Mouse (Mus musculus) right cerebral cortex, adult 18-20 months (tissue): Measurements from ENCODE around the gene Hadh.

ENCODE experiments used
- DNase-seq: peaks from one replicate; pipeline ENCODE4 v3.0.0; 2022; ENCODE audit warnings: mixed read lengths

The Hadh gene

DNA sequence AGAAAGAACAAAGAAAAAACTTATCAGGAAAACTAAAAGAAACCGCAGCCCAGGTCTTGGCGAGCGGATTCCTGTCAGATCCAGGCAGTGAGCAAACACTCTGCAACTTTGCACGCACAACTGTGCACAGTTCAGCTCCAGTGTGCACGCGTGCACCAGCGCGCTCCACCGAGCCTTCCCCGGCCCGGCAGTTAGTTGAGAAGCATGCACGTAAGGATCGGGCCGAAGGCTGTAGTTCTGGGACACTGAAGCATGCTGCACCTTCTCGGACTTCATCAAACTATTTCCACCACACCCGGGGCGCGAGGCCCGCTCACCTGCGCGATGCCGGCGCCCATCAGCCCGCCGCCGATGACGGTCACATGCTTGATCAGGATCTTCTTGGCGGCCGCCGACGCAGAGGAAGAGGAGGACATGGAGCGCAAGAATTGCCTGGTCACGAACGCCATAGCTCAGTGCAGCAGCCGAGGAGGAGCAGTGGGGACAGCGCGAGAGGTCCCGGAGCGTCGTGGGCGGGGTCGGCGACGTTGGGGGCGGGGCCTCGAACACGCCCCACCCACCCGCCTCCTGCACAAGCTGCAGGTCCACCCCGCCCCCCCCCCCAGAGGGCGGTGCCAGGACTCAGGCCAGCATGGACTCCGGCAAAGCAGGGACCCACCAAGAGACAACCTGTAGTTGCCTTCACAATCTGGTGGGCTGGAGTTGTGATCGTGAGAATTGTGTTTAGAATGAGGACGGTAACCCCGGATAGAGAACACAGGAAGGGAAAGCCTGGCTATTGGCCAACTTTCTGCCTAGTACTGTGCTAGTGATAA lies at the start of gene Hadh:
Hadh (minus strand) TSS at position 543 of the 815 bp plus-strand sequence.
- peak; percentile 76 for DNase-seq

DNA sequence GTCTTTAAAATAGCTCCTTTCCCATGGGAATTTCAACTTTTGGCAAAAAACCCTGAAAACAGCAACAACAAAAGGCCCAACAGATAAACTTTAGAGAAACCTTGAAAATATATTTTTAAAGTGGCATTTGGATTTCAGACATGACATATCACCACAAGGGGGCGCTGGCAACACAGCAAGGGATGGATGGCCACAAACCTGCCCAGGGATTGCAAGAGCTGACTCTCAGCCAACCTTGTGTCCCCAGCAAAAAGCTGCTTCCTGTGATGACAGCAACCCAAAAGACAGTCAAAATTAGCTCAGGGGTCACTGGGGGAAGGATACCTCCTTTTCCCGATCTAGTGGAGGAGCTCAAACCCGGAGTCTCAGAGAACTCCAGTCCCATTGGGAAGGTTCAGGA lies 48.3 kb upstream of the Hadh start:
- peak; percentile 72 for DNase-seq

DNA sequence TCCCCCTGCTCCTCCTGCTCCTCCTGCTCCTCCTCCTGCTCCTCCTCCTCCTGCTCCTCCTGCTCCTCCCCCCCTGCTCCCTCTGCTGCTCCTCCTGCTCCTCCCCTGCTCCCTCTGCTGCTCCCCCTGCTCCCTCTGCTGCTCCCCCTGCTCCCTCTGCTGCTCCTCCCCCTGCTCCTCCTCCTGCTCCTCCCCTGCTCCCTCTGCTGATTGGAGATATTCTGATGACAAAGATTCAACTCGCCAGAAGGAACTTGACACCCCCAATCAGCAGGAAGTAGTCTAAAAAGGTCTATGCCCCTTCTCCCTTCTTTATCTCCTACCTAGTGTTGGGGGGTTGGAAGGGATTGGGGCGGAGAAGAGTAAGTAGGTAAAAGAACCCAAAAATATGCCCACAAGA lies 46.3 kb upstream of the Hadh start:
- DNase-seq: no peak

DNA sequence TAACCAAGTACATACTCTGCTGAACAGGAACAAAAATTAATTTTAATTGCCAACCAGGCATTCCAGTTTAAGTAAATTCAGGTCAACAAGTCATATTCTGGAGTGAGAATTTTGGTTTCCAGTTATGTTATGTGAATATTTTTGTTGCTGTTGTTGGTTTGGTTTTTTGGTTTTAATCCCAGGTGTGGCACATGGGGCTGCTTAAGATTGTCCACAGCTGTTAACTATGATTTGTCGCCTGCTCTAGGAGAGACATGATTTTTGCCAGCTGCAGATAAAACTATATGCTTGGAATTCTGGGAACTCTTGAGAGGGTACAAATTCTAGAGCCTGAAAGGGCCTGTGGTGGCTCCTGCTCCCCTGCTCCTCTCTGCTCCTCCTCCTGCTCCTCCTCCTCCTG lies 45.2 kb upstream of the Hadh start:
- no peak for DNase-seq

DNA sequence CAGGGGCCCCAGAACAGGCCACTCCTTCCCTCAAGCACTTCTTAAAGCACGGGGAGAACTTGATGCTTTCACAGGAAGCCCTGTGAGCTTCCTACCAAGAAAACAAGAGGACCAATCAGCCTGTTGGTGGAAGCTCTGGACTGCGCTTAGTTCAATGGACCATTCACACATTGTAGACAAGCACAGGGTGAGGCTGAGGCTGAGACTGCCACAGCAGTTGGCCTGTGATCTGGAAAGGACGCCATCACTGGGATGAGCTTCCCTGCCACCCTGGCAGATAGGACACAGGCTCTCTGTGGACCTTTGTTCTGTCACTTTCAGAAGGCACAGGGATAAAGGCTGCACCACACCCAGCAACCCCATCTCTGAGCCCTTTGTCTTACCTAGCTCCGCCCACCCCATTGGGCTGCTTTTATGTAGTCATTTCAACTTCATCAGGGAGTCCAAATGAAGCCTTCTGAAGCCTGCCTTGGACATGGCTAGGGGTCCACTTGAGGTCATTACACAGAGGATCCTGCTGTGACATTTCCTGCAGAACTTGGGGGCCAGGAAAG lies 44.1 kb upstream of the Hadh start:
- no peak for DNase-seq

DNA sequence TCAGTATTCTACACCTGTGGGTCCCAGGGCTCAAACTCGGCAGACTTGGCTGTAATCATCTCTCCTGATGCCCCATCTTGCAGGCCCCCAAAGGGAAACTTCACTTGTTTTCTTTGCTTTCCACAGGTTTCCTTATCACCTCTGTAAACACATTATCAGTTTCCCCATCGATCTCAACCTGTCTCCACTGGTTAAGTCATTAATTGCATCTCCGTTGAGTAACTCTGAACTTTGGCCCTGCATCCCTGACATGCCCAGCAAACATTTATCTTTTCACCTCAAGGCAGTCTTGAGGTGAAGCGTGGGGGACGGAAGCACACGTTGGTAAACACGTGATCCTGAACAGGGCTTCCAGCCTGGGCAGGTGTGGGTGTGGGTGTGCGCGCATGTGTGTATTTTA lies 40.4 kb upstream of the Hadh start:
- DNase-seq: no peak

- no peak for DNase-seq
Observed at GRCm38 (mm10) chr3:131310572-131310971, 38.7 kb upstream of the Hadh start.

DNA sequence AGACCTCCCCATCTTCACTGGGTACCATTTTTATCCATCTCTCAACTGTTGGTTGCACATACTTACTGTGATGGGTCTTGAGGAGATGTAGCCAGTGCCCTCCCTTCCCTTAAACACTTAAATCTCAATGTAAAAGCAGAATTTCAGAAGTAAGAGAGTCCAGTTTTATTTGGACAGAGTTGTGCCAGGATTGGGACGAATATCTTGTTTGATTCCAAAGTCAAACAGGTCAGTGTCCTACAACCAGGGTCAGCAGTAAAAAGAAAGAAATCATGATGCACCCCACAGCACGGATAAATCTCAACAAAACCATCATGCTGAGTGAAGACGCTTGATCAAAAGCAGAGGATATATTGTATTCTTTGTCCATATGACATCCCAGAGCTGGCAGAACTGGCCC lies 35.9 kb upstream of the Hadh start:
- no peak for DNase-seq

- no peak for DNase-seq
Observed at GRCm38 (mm10) chr3:131306255-131306654, 34.4 kb upstream of the Hadh start.

GRCm38 (mm10) chr3:131303320-131303714 lies 31.4 kb upstream of the Hadh start:
- no peak for DNase-seq

DNA sequence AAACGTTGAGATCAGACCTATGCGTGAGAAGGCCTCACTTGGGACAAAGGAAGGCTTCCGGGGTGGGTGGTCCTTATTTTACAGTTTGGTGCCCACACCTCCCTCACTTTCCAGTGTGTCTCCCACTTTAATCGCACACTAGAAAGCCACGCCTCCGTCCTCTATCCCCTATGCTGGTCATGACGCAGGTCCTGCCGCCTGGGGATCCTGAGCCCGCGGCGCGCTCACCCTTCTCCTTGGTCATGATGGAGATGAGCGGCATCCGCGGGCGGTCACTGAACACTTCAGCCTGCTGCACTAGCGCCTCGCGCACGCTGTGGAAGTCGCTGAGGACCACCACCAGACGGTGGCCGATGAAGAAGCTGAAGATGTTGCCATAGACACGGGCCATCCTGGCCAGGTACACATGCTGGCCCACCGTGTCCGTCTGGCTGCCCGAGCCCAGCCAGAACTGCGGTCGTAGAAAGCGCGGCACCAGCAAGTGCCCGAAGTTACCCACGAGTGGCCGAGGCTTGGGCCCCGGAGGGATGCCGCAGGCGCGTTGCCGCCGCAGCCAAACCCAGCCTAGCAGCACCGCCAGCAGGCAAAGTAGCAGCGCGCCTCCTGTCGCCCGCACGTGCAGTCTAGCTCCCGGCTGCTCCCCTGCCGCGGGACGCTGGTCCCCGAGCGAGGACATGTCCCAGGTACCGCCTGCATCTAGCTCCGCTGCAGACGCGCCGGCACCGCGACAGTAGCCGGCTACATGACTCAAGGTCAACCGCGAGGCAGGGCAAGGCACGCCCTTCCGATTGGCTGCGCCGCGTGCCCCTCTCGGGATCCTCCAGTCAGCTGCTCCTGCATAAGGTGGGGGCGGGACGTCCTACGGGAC lies 30.8 kb upstream of the Hadh start, which contains the start of gene Cyp2u1:
Cyp2u1 (minus strand) TSS at position 776 of the 868 bp plus-strand sequence.
- DNase-seq: peak; percentile 96

- no peak for DNase-seq
Observed at GRCm38 (mm10) chr3:131299908-131300307, 28.0 kb upstream of the Hadh start.

- DNase-seq: no peak
Observed at GRCm38 (mm10) chr3:131299078-131299477, 27.2 kb upstream of the Hadh start.

DNA sequence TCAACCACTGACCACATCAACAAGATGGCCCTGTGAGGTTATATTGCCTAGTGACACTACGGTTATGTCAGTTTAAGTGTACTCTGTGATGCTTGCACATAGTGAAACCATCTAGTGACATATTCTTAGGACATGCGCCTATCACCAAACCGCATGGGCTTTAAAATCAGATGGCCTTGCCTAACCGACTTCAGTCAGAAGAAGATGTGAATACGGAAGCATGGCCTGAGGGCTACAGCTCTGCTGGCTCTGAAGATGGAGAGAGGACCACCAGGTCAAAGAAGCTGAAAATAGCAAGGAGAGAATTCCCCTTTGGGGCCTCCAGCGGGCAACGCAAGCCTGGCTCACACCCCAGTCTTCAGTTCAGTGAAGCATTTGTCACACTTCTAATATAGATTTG lies 25.0 kb upstream of the Hadh start:
- no peak for DNase-seq

- DNase-seq: no peak
Observed at GRCm38 (mm10) chr3:131295513-131296200, 23.8 kb upstream of the Hadh start.

GRCm38 (mm10) chr3:131294503-131294902 lies 22.6 kb upstream of the Hadh start:
- DNase-seq: no peak

- DNase-seq: no peak
Observed at GRCm38 (mm10) chr3:131292959-131293358, 21.1 kb upstream of the Hadh start.

DNA sequence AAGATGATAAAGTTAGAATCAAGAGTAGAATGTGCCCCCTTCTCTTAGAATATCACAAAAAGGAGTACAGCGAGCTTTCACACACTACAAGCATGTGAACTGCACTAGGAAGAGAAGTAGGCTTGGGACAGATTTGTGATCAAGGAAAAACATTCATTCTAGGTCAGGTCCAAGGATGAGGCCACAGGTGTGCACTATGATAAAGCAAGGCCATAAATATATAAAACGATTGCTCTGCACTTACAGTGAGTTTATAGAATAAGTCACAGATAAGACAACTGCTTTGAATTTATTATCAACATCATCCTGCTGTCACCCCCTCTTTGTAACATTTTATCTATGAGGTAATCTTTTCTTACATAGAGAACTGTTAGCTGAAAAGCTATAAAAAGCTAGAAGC lies 20.4 kb upstream of the Hadh start:
- DNase-seq: no peak

DNA sequence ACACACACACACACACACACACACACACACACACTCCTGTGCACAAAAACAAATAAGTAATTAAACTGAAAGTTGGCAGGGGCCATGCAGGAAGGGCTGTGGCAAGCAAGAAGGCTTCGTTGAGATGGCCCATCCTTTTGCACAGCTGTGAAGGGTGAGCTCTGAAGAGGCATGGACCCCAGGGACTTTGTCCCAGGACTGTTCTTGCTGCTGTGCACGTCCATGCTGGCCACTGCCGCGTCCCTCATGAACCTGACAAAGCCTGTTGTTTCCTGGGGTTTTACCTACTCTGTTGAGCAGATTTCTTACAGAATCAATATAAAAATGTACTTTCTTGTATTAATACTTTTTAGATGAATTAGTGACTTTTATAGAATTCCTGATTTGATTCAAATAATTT lies 20.0 kb upstream of the Hadh start:
- no peak for DNase-seq

GRCm38 (mm10) chr3:131274151-131274550 lies 2.2 kb upstream of the Hadh start:
- no peak for DNase-seq

GRCm38 (mm10) chr3:131272374-131273100 lies 636 bp upstream of the Hadh start:
- no peak for DNase-seq

DNA sequence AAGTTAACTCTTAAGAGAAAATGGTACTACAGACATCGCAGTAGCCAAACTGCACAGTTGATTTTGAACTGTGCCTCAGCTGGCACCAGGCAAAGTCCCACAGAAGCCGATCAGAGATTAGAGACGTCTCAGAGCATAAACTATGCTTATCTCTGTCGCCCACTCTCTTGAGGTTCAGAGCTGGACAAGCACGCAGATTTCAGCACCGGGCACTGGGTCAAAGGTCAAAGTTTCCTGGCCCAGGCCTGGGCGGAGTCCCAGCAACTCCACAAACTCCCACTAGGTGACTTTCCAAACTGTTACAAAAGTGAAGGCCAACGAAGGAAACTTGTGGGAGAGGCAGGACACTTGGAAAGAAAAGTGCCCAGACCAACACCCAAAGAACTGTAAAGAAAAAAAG lies 744 bp downstream of the Hadh start:
- DNase-seq: no peak
